Mouse (Mus musculus) megakaryocyte, embryonic 14.5 days (primary cell): Measurements from ENCODE around the gene Crocc.

Experiments used
- FLI1 ChIP-seq: IDR thresholded peaks from 2 replicates; pipeline ENCODE4 v1.6.1; 2012; ENCODE audit warnings: low read length, inconsistent platforms, mixed read lengths
- GATA1 ChIP-seq: IDR thresholded peaks from 3 replicates; pipeline ENCODE4 v1.6.1; 2012; ENCODE audit warnings: mixed read lengths, low read length, inconsistent platforms, borderline replicate concordance

DNA sequence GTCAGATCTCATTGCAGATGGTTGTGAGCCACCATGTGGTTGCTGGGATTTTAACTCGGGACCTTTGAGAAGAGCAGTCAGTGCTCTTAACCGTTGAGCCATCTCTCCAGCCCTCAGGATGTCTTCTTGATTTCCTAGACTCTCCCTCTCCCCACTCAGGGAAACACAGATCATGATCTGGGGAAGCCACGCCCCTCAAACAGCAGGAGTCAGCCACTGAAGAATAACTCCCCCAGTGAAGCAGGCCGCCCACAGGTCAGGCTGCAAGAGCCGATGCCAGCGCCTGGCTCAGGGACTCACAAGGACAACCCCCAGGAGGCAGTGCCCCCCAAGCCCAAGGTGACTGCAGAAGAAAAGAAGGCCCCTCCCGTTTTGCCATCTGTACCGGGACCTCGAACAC lies 36.4 kb upstream of the Crocc start:
- no peak for TF ChIP-seq GATA1
- TF ChIP-seq FLI1: no peak
